Comparison of ENCODE assay signal across 9 mouse cellular contexts in genomic region chr2:27141950-27142693, GRCm38 (mm10). TPM values are rescaled to one million over a fixed set of nuclear protein-coding genes. Genes with fewer than 3 reads are reported as not detected.
DNase-seq lines count a peak whose midpoint lies in the region; ATAC-seq lines count a peak whose summit lies in the region.
"Had no signal": no experiment of that assay in that cellular context is flagged by ENCODE, and none has a peak within 500 bp of the region (broad histone marks: within the 10 kb centered on the region; RNA-seq: fewer than 3 reads in every experiment).

Fam163b (minus strand) TSS chr2:27142491.

- no peak within 1 kb of the TSS for H3K27ac ChIP-seq in kidney, embryonic 14.5 days (ENCODE audit: low read depth, low read length)
- H3K27ac ChIP-seq in limb, embryonic 15.5 days: no peak within 1 kb of the TSS
- no peak within 1 kb of the TSS for H3K27ac ChIP-seq in neural tube, embryonic 14.5 days (ENCODE audit: low read depth, low read length)

- H3K4me2 ChIP-seq in kidney, embryonic 14.5 days (replicated peaks; ENCODE audit: low read depth, low read length): peak within 1 kb of the TSS; percentile 81
- H3K4me2 ChIP-seq in limb, embryonic 15.5 days: peak within 1 kb of the TSS; percentile 90
- peak within 1 kb of the TSS; percentile 82 for H3K4me2 ChIP-seq in neural tube, embryonic 14.5 days (ENCODE audit: low read depth, low read length)

- peak within 1 kb of the TSS; percentile 37; the same call in 1 of the 2 replicates for H3K9ac ChIP-seq in kidney, embryonic 14.5 days (ENCODE audit: low read depth, low read length)
- no peak within 1 kb of the TSS for H3K9ac ChIP-seq in limb, embryonic 15.5 days
- peak within 1 kb of the TSS; percentile 54; the same call in 1 of the 2 replicates for H3K9ac ChIP-seq in neural tube, embryonic 14.5 days (replicated peaks; ENCODE audit: low read depth, low read length)

- H3K4me3 ChIP-seq in kidney, embryonic 14.5 days (ENCODE audit: low read length): peak within 1 kb of the TSS; percentile 38
- H3K4me3 ChIP-seq in limb, embryonic 15.5 days: peak within 1 kb of the TSS; percentile 43
- H3K4me3 ChIP-seq in neural tube, embryonic 14.5 days (ENCODE audit: low read depth, low read length): peak within 1 kb of the TSS; percentile 41

- no peaks in the 10 kb centered on the region for H3K36me3 ChIP-seq in kidney, embryonic 14.5 days (ENCODE audit: control insufficient read depth, insufficient read depth, low read length)
- no peaks in the 10 kb centered on the region for H3K36me3 ChIP-seq in limb, embryonic 15.5 days
- no peaks in the 10 kb centered on the region for H3K36me3 ChIP-seq in neural tube, embryonic 14.5 days (ENCODE audit: control insufficient read depth, insufficient read depth, low read length)

- under 1% methylated on average over 52 of the region's 62 CpGs for WGBS in kidney, embryonic 14.5 days
- 2% methylated on average over 62 of the region's 62 CpGs for WGBS in limb, embryonic 15.5 days
- WGBS in neural tube, embryonic 14.5 days: 3% methylated on average over 34 of the region's 62 CpGs

- H3K27me3 ChIP-seq in kidney, embryonic 14.5 days (ENCODE audit: control insufficient read depth, insufficient read depth, low read length): peaks cover 17% of the 10 kb centered on the region
- peaks cover 45% of the 10 kb centered on the region for H3K27me3 ChIP-seq in limb, embryonic 15.5 days
- H3K27me3 ChIP-seq in neural tube, embryonic 14.5 days (ENCODE audit: control insufficient read depth, insufficient read depth, low read length): peaks cover 5% of the 10 kb centered on the region; the same call in 1 of the 2 replicates

- 0 out of 2 replicates have a peak, but pooled peaks cover 2% of the 10 kb centered on the region for H3K4me1 ChIP-seq in kidney, embryonic 14.5 days (ENCODE audit: control insufficient read depth, insufficient read depth, low read length)
- H3K4me1 ChIP-seq in limb, embryonic 15.5 days: peaks cover 9% of the 10 kb centered on the region
- H3K4me1 ChIP-seq in neural tube, embryonic 14.5 days (ENCODE audit: control insufficient read depth, insufficient read depth, low read length): no peaks in the 10 kb centered on the region

- peak; percentile 65 for ATAC-seq in granulocyte monocyte progenitor cell, adult 5-6 weeks (replicated peaks; ENCODE audit: poor library complexity, severe bottlenecking)
- ATAC-seq in kidney, embryonic 14.5 days (ENCODE audit: low FRiP score, low TSS enrichment): peak; percentile 85
- 0 out of 2 replicates have a peak, but pooled peaks have one; percentile 24 for ATAC-seq in limb, embryonic 15.5 days (ENCODE audit: insufficient number of reproducible peaks, low FRiP score, low TSS enrichment, low read depth)
- ATAC-seq in neural tube, embryonic 14.5 days (ENCODE audit: low read depth): peak; percentile 79

- H3K9me3 ChIP-seq in kidney, embryonic 14.5 days (ENCODE audit: control insufficient read depth, low read length): no peaks in the 10 kb centered on the region
- no peaks in the 10 kb centered on the region for H3K9me3 ChIP-seq in limb, embryonic 15.5 days
- no peaks in the 10 kb centered on the region for H3K9me3 ChIP-seq in neural tube, embryonic 14.5 days (ENCODE audit: control insufficient read depth, low read length)

- peak; percentile 45 for DNase-seq in layer of hippocampus, adult 11-12 months (ENCODE audit: low spot score)
- no peak for DNase-seq in layer of hippocampus, adult 9-10 months (ENCODE audit: low spot score)
- peak; percentile 40 for DNase-seq in cerebellum, adult 9-10 months
- no peak for DNase-seq in natural killer cell, adult 2 months (ENCODE audit: low spot score in 2 of 2)

RNA-seq across cellular contexts. Expression of gene Fam163b, which starts in this region (rescaled TPM):
- total RNA-seq in granulocyte monocyte progenitor cell, adult 5-6 weeks (2014; fragmentation: Nextera tagmentation): not detected in 2 replicates
- not detected in 2 replicates for total RNA-seq in granulocyte monocyte progenitor cell, adult 5-6 weeks (2017)
- polyA plus RNA-seq in kidney, embryonic 14.5 days (2014; fragmentation: Nextera tagmentation; extraction: Ambion mirVana): not detected in 2 replicates
- polyA plus RNA-seq in limb, embryonic 15.5 days (2015; fragmentation: Nextera tagmentation; extraction: Ambion mirVana): 0.08 and 0.16 TPM in 2 replicates
- 8.7 and 11.0 TPM in 2 replicates for polyA plus RNA-seq in neural tube, embryonic 14.5 days (2014; fragmentation: Nextera tagmentation; extraction: Ambion mirVana)
- total RNA-seq: MEL had no signal

Comparison
In these comparisons a context has a peak if more than half of its experiments do, and no peak if none do; other contexts are left out.
1. DNase-seq: peak in layer of hippocampus, adult 11-12 months (single experiment) and cerebellum, adult 9-10 months (single experiment); none in layer of hippocampus, adult 9-10 months (single experiment) and natural killer cell, adult 2 months (0 of 2).
2. Peak in ATAC-seq in granulocyte monocyte progenitor cell, adult 5-6 weeks; RNA of the gene not detected or under 1 TPM.
3. Peak in ATAC-seq, H3K4me3 ChIP-seq, H3K9ac ChIP-seq and H3K4me2 ChIP-seq in kidney, embryonic 14.5 days; RNA of the gene not detected or under 1 TPM.
4. Peak in ATAC-seq, H3K4me3 ChIP-seq and H3K4me2 ChIP-seq in limb, embryonic 15.5 days; RNA of the gene not detected or under 1 TPM.
5. ATAC-seq: peak in every context shown above with its lines; median percentile 85 in kidney, embryonic 14.5 days; 79 in neural tube, embryonic 14.5 days; 65 in granulocyte monocyte progenitor cell, adult 5-6 weeks; 24 in limb, embryonic 15.5 days.
6. Peak in every context shown above with its lines, with median percentiles within 50 percentile points of each other: H3K4me2 ChIP-seq and H3K4me3 ChIP-seq.